Mouse (Mus musculus) cerebellum, postnatal 25 days (tissue): Measurements from ENCODE around the gene Tfap2d.

ENCODE experiments used
- DNase-seq, 2 experiments: peaks; one replicate each; pipeline ENCODE4 v3.0.0; 2021; ENCODE audit warnings: mixed read lengths in 2 of 2

The Tfap2d gene

GRCm38 (mm10) chr1:19210215-19211032, 107.6 kb downstream of the Tfap2d start:
- DNase-seq: no peak

- no peak for DNase-seq
Measured at GRCm38 (mm10) chr1:19211033-19211405, 108.2 kb downstream of the Tfap2d start.

- no peak for DNase-seq
Measured at GRCm38 (mm10) chr1:19211546-19212154, 108.8 kb downstream of the Tfap2d start.

- DNase-seq: no peak
Measured at GRCm38 (mm10) chr1:19212691-19213090, 109.9 kb downstream of the Tfap2d start.

GRCm38 (mm10) chr1:19213171-19213570, 110.3 kb downstream of the Tfap2d start:
- no peak for DNase-seq

GRCm38 (mm10) chr1:19213851-19214395, 111.1 kb downstream of the Tfap2d start:
- DNase-seq: no peak
